Mouse (Mus musculus): ENCODE measurements at regions not wholly inside any gene's neighbourhood (a gene's known extent, or its start where the extent isn't known, plus 50 kb on each side); places are given as distances from the start of the nearest gene placed in this dataset.
A peak's percentile ranks its signal among the peaks of the same experiment; 100 is the strongest.

DNA sequence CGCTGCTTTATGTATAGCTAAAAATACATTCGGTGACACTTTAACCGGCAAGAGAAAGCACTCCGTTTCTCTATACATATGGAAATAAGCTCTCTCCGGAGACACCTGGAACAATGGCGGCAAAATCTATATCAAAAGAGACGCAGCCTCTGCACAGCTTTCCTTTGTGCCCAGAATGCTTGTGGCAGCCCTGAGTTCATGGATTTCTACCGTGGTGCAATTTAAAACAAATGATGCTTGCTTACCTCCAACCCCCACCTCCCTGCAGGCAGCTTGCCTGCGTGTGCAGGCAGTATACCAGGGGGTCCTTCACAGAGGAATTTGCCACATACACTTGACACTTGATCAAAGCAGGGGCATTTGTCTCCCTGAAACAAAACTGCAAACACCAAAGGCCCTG is 171.3 kb downstream of the Efnb2 start:
- no peaks in the 10 kb centered on the region for H3K79me2 ChIP-seq (ENCODE audit: control insufficient read depth, insufficient read depth)
- no peaks in the 10 kb centered on the region for H3K36me3 ChIP-seq (ENCODE audit: control insufficient read depth, insufficient read depth)
- no peaks in the 10 kb centered on the region for H3K79me3 ChIP-seq (ENCODE audit: low read depth)
- H3K4me3 ChIP-seq (ENCODE audit: insufficient read depth, poor library complexity, severe bottlenecking), result no peak overlapping the region
- no peak overlapping the region for H3ac ChIP-seq (ENCODE audit: control insufficient read depth, insufficient read length, low read depth)
- H3K27me3 ChIP-seq (ENCODE audit: control insufficient read depth, insufficient read depth, insufficient read length), result no peaks in the 10 kb centered on the region
- TF ChIP-seq MAX (IDR thresholded peaks at IDR 0.05) (no peak), CEBPB (IDR thresholded peaks at IDR 0.05; ENCODE audit: low read depth) (no peak), MYOG (IDR thresholded peaks at IDR 0.05; ENCODE audit: control insufficient read depth, extremely low read depth, insufficient read length) (no peak), FOSL1 (IDR thresholded peaks at IDR 0.05; ENCODE audit: insufficient read depth, low read length, poor library complexity, severe bottlenecking) (no peak), CTCF (IDR thresholded peaks at IDR 0.05; ENCODE audit: control insufficient read depth, insufficient read depth, insufficient read length) (no peak), USF1 (IDR thresholded peaks at IDR 0.05; ENCODE audit: low read depth) (no peak), MYOD1 (IDR thresholded peaks at IDR 0.05; ENCODE audit: control insufficient read depth, insufficient read length, low read depth) (no peak)

DNA sequence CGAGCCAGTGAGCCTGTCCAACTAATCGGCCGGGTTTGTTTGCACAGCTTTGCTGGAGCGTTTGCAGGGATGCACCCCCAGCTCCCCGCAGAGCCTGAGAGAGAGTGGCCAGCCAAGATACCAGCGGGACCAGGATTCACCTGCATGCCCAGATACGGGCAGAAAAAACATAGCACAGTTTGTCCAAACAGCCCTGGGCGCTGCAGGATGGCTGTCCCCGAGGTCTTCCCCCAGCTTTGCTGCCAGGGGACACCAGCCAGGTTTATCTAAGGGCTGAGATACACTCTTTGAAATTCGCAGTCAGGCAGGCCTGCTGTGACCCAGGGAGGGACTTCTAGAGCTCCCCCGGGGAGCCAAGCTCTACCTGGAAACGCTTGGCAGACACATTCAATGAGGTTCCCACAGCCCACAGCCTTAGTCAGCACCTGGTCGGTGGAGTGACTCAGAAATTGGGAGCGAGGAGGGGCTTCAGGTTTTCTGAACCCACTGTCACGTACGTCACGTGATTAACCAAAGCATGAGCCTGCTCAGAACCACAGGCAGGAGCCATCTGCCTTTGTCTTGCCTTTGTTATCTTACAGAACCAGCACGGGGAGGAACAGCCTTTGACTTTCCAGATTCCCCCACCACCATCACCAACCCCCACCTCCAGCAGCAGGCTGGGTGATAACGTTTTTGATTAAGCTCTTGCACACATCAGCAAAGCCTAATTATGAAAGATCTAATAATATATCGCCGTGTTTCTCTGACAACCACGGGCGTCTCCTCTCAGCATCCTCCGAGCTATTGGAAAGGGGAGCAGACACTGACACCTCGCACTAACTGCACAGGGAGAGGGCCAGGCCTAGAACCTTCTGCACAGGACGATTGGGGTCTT is 172.1 kb downstream of the Efnb2 start:
- TF ChIP-seq FOSL1 (IDR thresholded peaks at IDR 0.05; ENCODE audit: insufficient read depth, low read length, poor library complexity, severe bottlenecking) (no peak), MAX (IDR thresholded peaks at IDR 0.05) (no peak), MYOD1 (IDR thresholded peaks at IDR 0.05; ENCODE audit: control insufficient read depth, insufficient read length, low read depth) (no peak), CTCF (IDR thresholded peaks at IDR 0.05; ENCODE audit: control insufficient read depth, insufficient read depth, insufficient read length) (no peak), CEBPB (IDR thresholded peaks at IDR 0.05; ENCODE audit: low read depth) (no peak), USF1 (IDR thresholded peaks at IDR 0.05; ENCODE audit: low read depth) (no peak), MYOG (IDR thresholded peaks at IDR 0.05; ENCODE audit: control insufficient read depth, extremely low read depth, insufficient read length) (no peak)
- Histone ChIP-seq H3K36me3 (ENCODE audit: control insufficient read depth, insufficient read depth) (no peaks in the 10 kb centered on the region), H3K4me3 (ENCODE audit: insufficient read depth, poor library complexity, severe bottlenecking) (no peak overlapping the region), H3K79me2 (ENCODE audit: control insufficient read depth, insufficient read depth) (no peaks in the 10 kb centered on the region), H3ac (ENCODE audit: control insufficient read depth, insufficient read length, low read depth) (no peak overlapping the region), H3K27me3 (ENCODE audit: control insufficient read depth, insufficient read depth, insufficient read length) (no peaks in the 10 kb centered on the region), H3K79me3 (ENCODE audit: low read depth) (no peaks in the 10 kb centered on the region)

DNA sequence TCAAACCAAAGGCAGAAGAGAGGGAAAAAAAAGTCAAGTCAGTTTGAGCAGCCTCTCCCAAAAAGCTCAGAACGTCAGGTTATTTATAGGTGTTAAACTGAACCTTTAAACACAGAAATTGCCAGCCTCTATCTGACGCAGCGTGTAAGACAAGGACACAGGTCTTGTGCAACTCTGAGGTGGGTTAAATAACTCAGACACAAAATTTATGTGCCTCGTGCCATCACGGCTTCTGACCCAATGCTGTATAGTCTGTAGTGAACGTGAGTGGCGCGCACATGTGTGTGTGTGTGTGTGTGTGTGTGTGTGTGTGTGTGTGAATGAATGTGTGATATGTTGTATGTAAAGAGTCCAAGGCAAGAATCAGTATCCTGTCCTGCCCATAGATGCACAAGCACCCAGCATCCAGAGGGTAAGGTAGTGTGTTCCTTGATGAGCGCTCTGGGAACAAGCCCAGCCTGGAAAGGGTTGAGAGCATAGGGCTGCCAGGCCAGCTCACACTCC is 172.8 kb downstream of the Efnb2 start:
- H3K79me3 ChIP-seq (ENCODE audit: low read depth), result no peaks in the 10 kb centered on the region
- no peaks in the 10 kb centered on the region for H3K79me2 ChIP-seq (ENCODE audit: control insufficient read depth, insufficient read depth)
- H3K36me3 ChIP-seq (ENCODE audit: control insufficient read depth, insufficient read depth), result no peaks in the 10 kb centered on the region
- no peak for TF ChIP-seq USF1 (IDR thresholded peaks at IDR 0.05; ENCODE audit: low read depth)
- TF ChIP-seq CEBPB (IDR thresholded peaks at IDR 0.05; ENCODE audit: low read depth), result peak; percentile 76
- no peak overlapping the region for H3ac ChIP-seq (ENCODE audit: control insufficient read depth, insufficient read length, low read depth)
- no peaks in the 10 kb centered on the region for H3K27me3 ChIP-seq (ENCODE audit: control insufficient read depth, insufficient read depth, insufficient read length)
- no peak overlapping the region for H3K4me3 ChIP-seq (ENCODE audit: insufficient read depth, poor library complexity, severe bottlenecking)

DNA sequence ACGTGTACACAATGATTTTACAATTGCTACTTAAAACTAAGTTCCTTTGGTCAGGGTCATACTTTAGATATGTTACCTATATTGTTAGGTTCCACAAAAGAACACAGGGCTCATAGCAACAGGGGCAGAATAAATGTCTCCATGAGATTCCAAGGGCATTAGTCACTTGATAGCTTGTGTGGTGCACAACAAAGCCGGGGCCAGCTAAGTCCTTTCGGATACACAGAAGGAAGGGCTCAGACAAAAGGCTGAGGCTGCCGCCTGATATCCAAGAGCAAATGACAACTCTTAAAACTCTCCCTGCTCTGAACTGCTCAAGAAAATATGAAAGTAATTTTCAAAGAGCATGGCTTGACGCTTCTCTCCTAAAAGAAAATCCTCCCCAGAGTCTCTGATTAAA is 173.3 kb downstream of the Efnb2 start:
- H3K79me3 ChIP-seq (ENCODE audit: low read depth), result no peaks in the 10 kb centered on the region
- TF ChIP-seq CEBPB (IDR thresholded peaks at IDR 0.05; ENCODE audit: low read depth) (no peak), FOSL1 (IDR thresholded peaks at IDR 0.05; ENCODE audit: insufficient read depth, low read length, poor library complexity, severe bottlenecking) (peak; percentile 71)
- H3K79me2 ChIP-seq (ENCODE audit: control insufficient read depth, insufficient read depth), result no peaks in the 10 kb centered on the region
- no peak overlapping the region for H3K4me3 ChIP-seq (ENCODE audit: insufficient read depth, poor library complexity, severe bottlenecking)
- H3ac ChIP-seq (ENCODE audit: control insufficient read depth, insufficient read length, low read depth), result no peak overlapping the region
- no peaks in the 10 kb centered on the region for H3K36me3 ChIP-seq (ENCODE audit: control insufficient read depth, insufficient read depth)
- no peaks in the 10 kb centered on the region for H3K27me3 ChIP-seq (ENCODE audit: control insufficient read depth, insufficient read depth, insufficient read length)

DNA sequence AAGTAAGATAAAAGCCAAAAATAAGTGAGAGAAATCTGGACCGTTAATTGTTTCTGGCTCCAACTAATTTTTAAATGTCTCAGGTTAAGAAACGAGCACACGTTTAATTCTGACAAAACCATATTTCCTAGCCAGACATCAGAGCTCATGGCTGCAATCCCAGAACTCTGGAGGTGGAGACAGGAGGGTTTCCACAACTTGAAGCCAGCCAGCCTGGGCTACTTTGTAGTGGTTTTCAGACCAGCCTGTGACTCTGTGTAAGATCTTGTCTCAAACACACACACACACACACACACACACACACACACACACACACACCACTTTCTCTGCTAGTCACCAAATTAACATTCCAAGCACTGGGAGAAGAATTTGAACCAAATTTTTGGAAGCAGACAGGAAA is 174.2 kb downstream of the Efnb2 start:
- H3K79me3 ChIP-seq (ENCODE audit: low read depth), result no peaks in the 10 kb centered on the region
- no peak overlapping the region for H3ac ChIP-seq (ENCODE audit: control insufficient read depth, insufficient read length, low read depth)
- no peaks in the 10 kb centered on the region for H3K27me3 ChIP-seq (ENCODE audit: control insufficient read depth, insufficient read depth, insufficient read length)
- H3K36me3 ChIP-seq (ENCODE audit: control insufficient read depth, insufficient read depth), result no peaks in the 10 kb centered on the region
- no peak overlapping the region for H3K4me3 ChIP-seq (ENCODE audit: insufficient read depth, poor library complexity, severe bottlenecking)
- no peak for TF ChIP-seq MAX (IDR thresholded peaks at IDR 0.05)
- no peak for TF ChIP-seq FOSL1 (IDR thresholded peaks at IDR 0.05; ENCODE audit: insufficient read depth, low read length, poor library complexity, severe bottlenecking)
- no peak for TF ChIP-seq MYOD1 (IDR thresholded peaks at IDR 0.05; ENCODE audit: control insufficient read depth, insufficient read length, low read depth)
- TF ChIP-seq MYOG (IDR thresholded peaks at IDR 0.05; ENCODE audit: control insufficient read depth, extremely low read depth, insufficient read length), result no peak
- no peak for TF ChIP-seq USF1 (IDR thresholded peaks at IDR 0.05; ENCODE audit: low read depth)
- no peak for TF ChIP-seq CEBPB (IDR thresholded peaks at IDR 0.05; ENCODE audit: low read depth)
- H3K79me2 ChIP-seq (ENCODE audit: control insufficient read depth, insufficient read depth), result no peaks in the 10 kb centered on the region

DNA sequence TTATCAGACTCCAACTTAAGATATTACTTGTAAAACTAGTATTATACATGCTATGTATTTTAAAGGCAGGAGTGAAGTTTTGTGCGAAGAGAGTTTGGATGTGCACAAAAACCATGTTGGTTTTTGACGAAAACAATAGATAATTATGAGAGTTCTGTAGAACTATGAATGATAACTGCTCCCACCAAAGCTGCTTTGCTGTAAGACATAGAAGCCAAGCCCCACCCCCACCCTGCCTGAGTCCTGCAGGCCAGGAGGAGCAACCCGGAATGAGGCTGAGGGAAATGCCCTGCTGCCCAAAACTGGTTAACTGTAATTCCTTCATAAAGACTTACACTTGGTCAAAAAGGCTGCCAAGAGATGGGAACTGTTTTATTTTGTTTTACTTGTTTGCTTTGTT is 175.8 kb downstream of the Efnb2 start:
- Histone ChIP-seq H3K4me3 (ENCODE audit: insufficient read depth, poor library complexity, severe bottlenecking) (no peak overlapping the region), H3ac (ENCODE audit: control insufficient read depth, insufficient read length, low read depth) (no peak overlapping the region), H3K79me3 (ENCODE audit: low read depth) (no peaks in the 10 kb centered on the region), H3K79me2 (ENCODE audit: control insufficient read depth, insufficient read depth) (no peaks in the 10 kb centered on the region), H3K36me3 (ENCODE audit: control insufficient read depth, insufficient read depth) (no peaks in the 10 kb centered on the region), H3K27me3 (ENCODE audit: control insufficient read depth, insufficient read depth, insufficient read length) (no peaks in the 10 kb centered on the region)
- TF ChIP-seq CEBPB (IDR thresholded peaks at IDR 0.05; ENCODE audit: low read depth) (no peak), MAX (IDR thresholded peaks at IDR 0.05) (no peak), MYOD1 (IDR thresholded peaks at IDR 0.05; ENCODE audit: control insufficient read depth, insufficient read length, low read depth) (no peak), USF1 (IDR thresholded peaks at IDR 0.05; ENCODE audit: low read depth) (no peak), MYOG (IDR thresholded peaks at IDR 0.05; ENCODE audit: control insufficient read depth, extremely low read depth, insufficient read length) (no peak), FOSL1 (IDR thresholded peaks at IDR 0.05; ENCODE audit: insufficient read depth, low read length, poor library complexity, severe bottlenecking) (no peak), CTCF (IDR thresholded peaks at IDR 0.05; ENCODE audit: control insufficient read depth, insufficient read depth, insufficient read length) (no peak)

Measured in C2C12 (cell line).